Mouse (Mus musculus) 3134 (cell line): ENCODE data around the gene 2310046K23Rik.
"Not testable (repeated sequence)": the region's sequence is repeated elsewhere in the genome, so short reads cannot be mapped to it uniquely, and the experiment has no call there.

ENCODE experiments used
- DNase-seq: peaks from one replicate; pipeline ENCODE4 v3.0.0-alpha.2; 2011; ENCODE audit warnings: low spot score; ENCODE audit not compliant: insufficient read length; ENCODE audit errors: extremely low read depth

Gene 2310046K23Rik

GRCm38 (mm10) chr3:92534411-92534810 lies at the start of gene 2310046K23Rik:
Gene 2310046K23Rik (minus strand): TSS chr3:92534511.
- no peak for DNase-seq

GRCm38 (mm10) chr3:92583164-92583826 lies 49.0 kb upstream of the 2310046K23Rik start:
- no peak for DNase-seq

- no peak for DNase-seq
These were observed 45.2 kb upstream of the 2310046K23Rik start for GRCm38 (mm10) chr3:92579508-92579907.

GRCm38 (mm10) chr3:92578652-92579413 lies 44.5 kb upstream of the 2310046K23Rik start:
- DNase-seq, result no peak

- no peak for DNase-seq
These were observed 39.2 kb upstream of the 2310046K23Rik start, which contains the start of gene Ivl for GRCm38 (mm10) chr3:92573449-92574041. Gene Ivl (minus strand): TSS chr3:92573735.

- DNase-seq, result no peak
These were observed 38.3 kb upstream of the 2310046K23Rik start for GRCm38 (mm10) chr3:92572514-92573155.

- DNase-seq, result no peak
These were observed 34.4 kb upstream of the 2310046K23Rik start for GRCm38 (mm10) chr3:92568752-92569151.

- no peak for DNase-seq
These were observed 31.1 kb upstream of the 2310046K23Rik start for GRCm38 (mm10) chr3:92565418-92565817.

- DNase-seq, result no peak
These were observed 22.0 kb downstream of the 2310046K23Rik start for GRCm38 (mm10) chr3:92512325-92512724.

GRCm38 (mm10) chr3:92510786-92511185 lies 23.5 kb downstream of the 2310046K23Rik start:
- no peak for DNase-seq

- DNase-seq, result no peak
These were observed 26.1 kb downstream of the 2310046K23Rik start for GRCm38 (mm10) chr3:92508185-92508584.

- no peak for DNase-seq
These were observed 30.8 kb downstream of the 2310046K23Rik start for GRCm38 (mm10) chr3:92503528-92503927.

GRCm38 (mm10) chr3:92500393-92500792 lies 33.9 kb downstream of the 2310046K23Rik start, which contains the start of gene Sprr4:
Gene Sprr4 (minus strand): TSS chr3:92500493.
- no peak for DNase-seq

- not testable (repeated sequence) for DNase-seq
These were observed 44.0 kb downstream of the 2310046K23Rik start for GRCm38 (mm10) chr3:92490262-92490661.

- DNase-seq, result no peak
These were observed 48.0 kb downstream of the 2310046K23Rik start for GRCm38 (mm10) chr3:92486307-92486706.

GRCm38 (mm10) chr3:92485863-92486262 lies 48.4 kb downstream of the 2310046K23Rik start, which contains the start of gene Sprr1a:
Gene Sprr1a (minus strand): TSS chr3:92485895.
- DNase-seq, result peak; percentile 42
